Comparison of ENCODE assay signal across 9 mouse cellular contexts in genomic region chr8:79297763-79298162, GRCm38 (mm10). TPM values are rescaled to one million over a fixed set of nuclear protein-coding genes. Genes with fewer than 3 reads are reported as not detected.
DNase-seq lines count a peak whose midpoint lies in the region; ATAC-seq and TF ChIP-seq lines count a peak whose summit lies in the region.
"Had no signal": no experiment of that assay in that cellular context is flagged by ENCODE, and none has a peak within 500 bp of the region (broad histone marks: within the 10 kb centered on the region; RNA-seq: fewer than 3 reads in every experiment).

No protein-coding gene starts in this region.

- ATAC-seq in forebrain, embryonic 11.5 days (replicated peaks; ENCODE audit: low FRiP score) = no peak
- no peak for ATAC-seq in forebrain, embryonic 15.5 days (replicated peaks)
- ATAC-seq in common myeloid progenitor, adult 5-6 weeks (replicated peaks; ENCODE audit: low read depth, poor library complexity, severe bottlenecking) = 0 out of 2 replicates have a peak, but pooled peaks have one; percentile 23

- H3K9me3 ChIP-seq in forebrain, embryonic 11.5 days (ENCODE audit: control insufficient read depth, low read length) = no peaks in the 10 kb centered on the region
- H3K9me3 ChIP-seq in forebrain, embryonic 15.5 days = no peaks in the 10 kb centered on the region
- no peaks in the 10 kb centered on the region for H3K9me3 ChIP-seq in heart, embryonic 10.5 days

- peak; percentile 73 for TF ChIP-seq CTCF in olfactory bulb, adult 2 months (IDR thresholded peaks at IDR 0.05; ENCODE audit: insufficient read depth, low read depth, low read length)

- no peaks in the 10 kb centered on the region for H3K36me3 ChIP-seq in forebrain, embryonic 11.5 days (ENCODE audit: control insufficient read depth, insufficient read depth, low read length)
- no peaks in the 10 kb centered on the region for H3K36me3 ChIP-seq in forebrain, embryonic 15.5 days
- H3K36me3 ChIP-seq in heart, embryonic 10.5 days = no peaks in the 10 kb centered on the region

- H3K27ac ChIP-seq in forebrain, embryonic 11.5 days (ENCODE audit: low read depth, low read length) = no peak overlapping the region
- no peak overlapping the region for H3K27ac ChIP-seq in forebrain, embryonic 15.5 days (replicated peaks)
- no peak overlapping the region for H3K27ac ChIP-seq in heart, embryonic 10.5 days
- H3K27ac ChIP-seq in olfactory bulb, adult 2 months (ENCODE audit: insufficient read depth, low read depth, low read length) = no peak overlapping the region

- H3K27me3 ChIP-seq in forebrain, embryonic 11.5 days (ENCODE audit: control insufficient read depth, insufficient read depth, low read length) = no peaks in the 10 kb centered on the region
- H3K27me3 ChIP-seq in forebrain, embryonic 15.5 days = no peaks in the 10 kb centered on the region
- no peaks in the 10 kb centered on the region for H3K27me3 ChIP-seq in heart, embryonic 10.5 days (ENCODE audit: insufficient read depth, poor library complexity, severe bottlenecking)

- TF ChIP-seq POLR2A in olfactory bulb, adult 2 months (IDR thresholded peaks at IDR 0.05; ENCODE audit: insufficient read depth, low read depth, low read length) = no peak

- 36% methylated on average over 3 of the region's 3 CpGs for WGBS in forebrain, embryonic 11.5 days
- WGBS in forebrain, embryonic 15.5 days = 16% methylated on average over 3 of the region's 3 CpGs
- 49% methylated on average over 3 of the region's 3 CpGs for WGBS in heart, embryonic 10.5 days
- 8% methylated on average over 3 of the region's 3 CpGs for WGBS in olfactory bulb, adult 2 months

- H3K4me2 ChIP-seq in forebrain, embryonic 11.5 days (ENCODE audit: low read depth, low read length, severe bottlenecking) = no peak overlapping the region
- H3K4me2 ChIP-seq in forebrain, embryonic 15.5 days (replicated peaks) = no peak overlapping the region

- no peak overlapping the region for H3K9ac ChIP-seq in forebrain, embryonic 11.5 days (ENCODE audit: low read length)
- H3K9ac ChIP-seq in forebrain, embryonic 15.5 days (replicated peaks) = no peak overlapping the region

- peak; percentile 69 for DNase-seq in forebrain, embryonic 11.5 days (ENCODE audit: low spot score)
- peak; percentile 61 for DNase-seq in Muller cell, postnatal 12 days (ENCODE audit: inconsistent ontology term)
- peak; percentile 80 for DNase-seq in heart, embryonic 10.5 days (ENCODE audit: low spot score)
- peak; percentile 66 to 70 for DNase-seq in left cerebral cortex, adult 18-20 months (ENCODE audit: low spot score in 2 of 2)
- DNase-seq in thymus, postnatal 4 days = peak; percentile 72

- no peak overlapping the region for H3K4me3 ChIP-seq in forebrain, embryonic 11.5 days (ENCODE audit: low read depth, low read length)
- no peak overlapping the region for H3K4me3 ChIP-seq in forebrain, embryonic 15.5 days
- H3K4me3 ChIP-seq in heart, embryonic 10.5 days = no peak overlapping the region
- no peak overlapping the region for H3K4me3 ChIP-seq in olfactory bulb, adult 2 months (ENCODE audit: insufficient read depth, low read depth, low read length)

- H3K4me1 ChIP-seq in forebrain, embryonic 11.5 days (replicated peaks; ENCODE audit: control insufficient read depth, insufficient read depth, low read length) = peaks cover 5% of the 10 kb centered on the region; the same call in 1 of the 2 replicates
- peaks cover 19% of the 10 kb centered on the region for H3K4me1 ChIP-seq in forebrain, embryonic 15.5 days
- H3K4me1 ChIP-seq in heart, embryonic 10.5 days = peaks cover 18% of the 10 kb centered on the region
- H3K4me1 ChIP-seq in olfactory bulb, adult 2 months (ENCODE audit: control insufficient read depth, insufficient read depth, low read length) = peaks cover 4% of the 10 kb centered on the region

RNA-seq across cellular contexts. Expression of gene Mmaa, which starts 3.0 kb away (rescaled TPM):
- 11.5 and 13.3 TPM in 2 replicates for polyA plus RNA-seq in forebrain, embryonic 11.5 days (2014; fragmentation: Nextera tagmentation; extraction: Ambion mirVana)
- polyA plus RNA-seq in forebrain, embryonic 15.5 days (2015; fragmentation: Nextera tagmentation; extraction: Ambion mirVana) = 25.6 and 26.2 TPM in 2 replicates
- total RNA-seq in common myeloid progenitor, adult 5-6 weeks (2017) = 1.9 and 6.8 TPM in 2 replicates
- polyA plus RNA-seq in heart, embryonic 10.5 days (2016; fragmentation: Nextera tagmentation; extraction: Ambion mirVana) = 9.5 and 9.9 TPM in 2 replicates
- 10 to 100 TPM; 25.8 to 27.6 TPM for total RNA-seq in left cerebral cortex, adult 18-20 months (2021)
- not detected in 2 replicates for polyA plus RNA-seq in olfactory bulb, adult 2 months (2012; ENCODE audit: insufficient read depth, insufficient read length, low replicate concordance, missing spikeins)

RNA-seq across cellular contexts. Expression of gene 1700011L22Rik, which starts 49.4 kb away (rescaled TPM):
- polyA plus RNA-seq in forebrain, embryonic 11.5 days (2014; fragmentation: Nextera tagmentation; extraction: Ambion mirVana) = not detected in 2 replicates
- polyA plus RNA-seq in forebrain, embryonic 15.5 days (2015; fragmentation: Nextera tagmentation; extraction: Ambion mirVana) = not detected in 2 replicates
- not detected in 2 replicates for total RNA-seq in common myeloid progenitor, adult 5-6 weeks (2017)
- not detected in 2 replicates for polyA plus RNA-seq in heart, embryonic 10.5 days (2016; fragmentation: Nextera tagmentation; extraction: Ambion mirVana)
- not detected for total RNA-seq in left cerebral cortex, adult 18-20 months (2021)
- polyA plus RNA-seq in olfactory bulb, adult 2 months (2012; ENCODE audit: insufficient read depth, insufficient read length, low replicate concordance, missing spikeins) = not detected in 2 replicates
- polyA plus RNA-seq: liver, embryonic 16.5 days had no signal
